Mouse (Mus musculus) CH12.LX (cell line): ENCODE results near the gene Dmp1. TPM values are rescaled to one million over a fixed set of nuclear protein-coding genes. Genes with fewer than 3 reads are reported as not detected.

Experiments used
- DNase-seq: peaks from one replicate; pipeline ENCODE4 v3.0.0-alpha.2; 2013; ENCODE audit errors: extremely low read depth
- H3K27ac ChIP-seq: 2 replicates; pipeline ENCODE4 v1.5.1; 2012; ENCODE audit warnings: low read depth, mild to moderate bottlenecking, control low read depth, moderate library complexity; ENCODE audit not compliant: insufficient read depth
- H3K27me3 ChIP-seq: replicated peaks from 2 replicates; pipeline ENCODE3; 2012; ENCODE audit warnings: inconsistent platforms
- H3K36me3 ChIP-seq, 2 experiments: replicated peaks in 1 of 2; 2 replicates each; pipeline versions ENCODE3 to v1.6.1; 2012; ENCODE audit warnings: inconsistent platforms in 1 of 2, low read length in 1 of 2, mild to moderate bottlenecking in 1 of 2, mixed read lengths in 1 of 2, moderate library complexity in 1 of 2; ENCODE audit not compliant: control insufficient read depth in 1 of 2, insufficient read depth in 1 of 2
- H3K4me1 ChIP-seq, 2 experiments: 2 replicates each; pipeline ENCODE4 v1.6.1; 2012; ENCODE audit warnings: inconsistent platforms in 1 of 2, moderate library complexity in 1 of 2; ENCODE audit not compliant: insufficient read depth in 2 of 2, control insufficient read depth in 1 of 2
- H3K4me2 ChIP-seq: 2 replicates; pipeline ENCODE4 v1.6.1; 2012; ENCODE audit warnings: low read depth, mild to moderate bottlenecking, control low read depth; ENCODE audit not compliant: poor library complexity, insufficient read depth, severe bottlenecking
- H3K4me3 ChIP-seq, 3 experiments: fragments of 150-350 bp in 1 of 3; sonication (generic) in 1 of 3; replicated peaks in 1 of 3; 2 replicates each; pipeline versions ENCODE3 to v1.5.1; 2011 to 2012; ENCODE audit warnings: low read depth in 2 of 3, low read length in 2 of 3, mild to moderate bottlenecking in 2 of 3, moderate library complexity in 2 of 3, control low read depth in 1 of 3, improper control_type of control experiment in 1 of 3, inconsistent platforms in 1 of 3, mixed read lengths in 1 of 3; ENCODE audit not compliant: poor library complexity in 1 of 3
- H3K79me2 ChIP-seq: replicated peaks from 2 replicates; pipeline ENCODE4 v1.6.1; 2012; ENCODE audit warnings: mild to moderate bottlenecking, moderate library complexity; ENCODE audit not compliant: control insufficient read depth, poor library complexity, insufficient read depth, severe bottlenecking; ENCODE audit errors: extremely low read depth
- H3K9ac ChIP-seq: 2 replicates; pipeline ENCODE4 v1.6.1; 2012; ENCODE audit warnings: low read depth, mild to moderate bottlenecking, control low read depth, moderate library complexity; ENCODE audit not compliant: insufficient read depth
- H3K9me3 ChIP-seq: replicated peaks from 2 replicates; pipeline ENCODE3; 2012; ENCODE audit warnings: low read length, inconsistent platforms, mixed read lengths
- BHLHE40 ChIP-seq: IDR thresholded peaks from 2 replicates; pipeline ENCODE4 v1.6.1; 2011; ENCODE audit warnings: mild to moderate bottlenecking, low read depth, low read length, improper control_type of control experiment
- CHD2 ChIP-seq: IDR thresholded peaks from 2 replicates; pipeline ENCODE4 v1.6.1; 2011; ENCODE audit warnings: low read length, improper control_type of control experiment
- CTCF ChIP-seq, 2 experiments: IDR thresholded peaks in 1 of 2; conservative IDR thresholded peaks in 1 of 2; 2 replicates each; pipeline ENCODE4 v1.5.1; 2011 to 2012; ENCODE audit warnings: low read depth in 2 of 2, low read length in 2 of 2, improper control_type of control experiment in 1 of 2, inconsistent platforms in 1 of 2, mild to moderate bottlenecking in 1 of 2, moderate library complexity in 1 of 2
- ELF1 ChIP-seq: IDR thresholded peaks from 2 replicates; pipeline ENCODE4 v1.6.1; 2014; ENCODE audit warnings: low read depth, mild to moderate bottlenecking, inconsistent platforms, low read length, improper control_type of control experiment
- ETS1 ChIP-seq: conservative IDR thresholded peaks from 2 replicates; pipeline ENCODE4 v1.6.1; 2012; ENCODE audit warnings: low read depth, mild to moderate bottlenecking, inconsistent platforms, low read length, improper control_type of control experiment, moderate library complexity
- GABPA ChIP-seq: IDR thresholded peaks from 2 replicates; pipeline ENCODE4 v1.6.1; 2012; ENCODE audit warnings: low read depth, low read length, improper control_type of control experiment, inconsistent platforms; ENCODE audit not compliant: insufficient replicate concordance
- JUND ChIP-seq: conservative IDR thresholded peaks from 2 replicates; pipeline ENCODE4 v1.6.1; 2011; ENCODE audit warnings: low read depth, low read length, improper control_type of control experiment
- KAT2A ChIP-seq: IDR thresholded peaks from 2 replicates; pipeline ENCODE4 v1.6.1; 2012; ENCODE audit warnings: low read length, improper control_type of control experiment, inconsistent platforms; ENCODE audit not compliant: insufficient replicate concordance
- MAFK ChIP-seq: IDR thresholded peaks from 2 replicates; pipeline ENCODE4 v1.6.1; 2011; ENCODE audit warnings: low read length, improper control_type of control experiment; ENCODE audit not compliant: insufficient replicate concordance
- MAX ChIP-seq: IDR thresholded peaks from 2 replicates; pipeline ENCODE4 v1.6.1; 2011; ENCODE audit warnings: low read length, improper control_type of control experiment
- MAZ ChIP-seq: IDR thresholded peaks from 2 replicates; pipeline ENCODE4 v1.6.1; 2012; ENCODE audit warnings: low read depth, mild to moderate bottlenecking, inconsistent platforms, low read length, improper control_type of control experiment, moderate library complexity
- POLR2A ChIP-seq: IDR thresholded peaks from 2 replicates; pipeline ENCODE4 v1.6.1; 2011; ENCODE audit warnings: low read depth, mild to moderate bottlenecking, improper control_type of control experiment, low read length
- POLR2AphosphoS2 ChIP-seq: IDR thresholded peaks from 2 replicates; pipeline ENCODE4 v1.6.1; 2011; ENCODE audit warnings: low read depth, low read length, improper control_type of control experiment
- RAD21 ChIP-seq: IDR thresholded peaks from 2 replicates; pipeline ENCODE4 v1.6.1; 2011; ENCODE audit warnings: low read depth, mild to moderate bottlenecking, low read length, improper control_type of control experiment, moderate library complexity
- RCOR1 ChIP-seq: conservative IDR thresholded peaks from 2 replicates; pipeline ENCODE4 v1.6.1; 2012; ENCODE audit warnings: low read depth, mild to moderate bottlenecking, inconsistent platforms, low read length, improper control_type of control experiment
- SMC3 ChIP-seq: IDR thresholded peaks from 2 replicates; pipeline ENCODE4 v1.6.1; 2011; ENCODE audit warnings: low read depth, low read length, improper control_type of control experiment
- TCF12 ChIP-seq: IDR thresholded peaks from 2 replicates; pipeline ENCODE4 v1.6.1; 2014; ENCODE audit warnings: low read depth, mild to moderate bottlenecking, inconsistent platforms, low read length, improper control_type of control experiment
- UBTF ChIP-seq: IDR thresholded peaks from 2 replicates; pipeline ENCODE4 v1.6.1; 2012; ENCODE audit warnings: low read depth, mild to moderate bottlenecking, inconsistent platforms, low read length, improper control_type of control experiment, moderate library complexity
- USF1 ChIP-seq: IDR thresholded peaks from 2 replicates; pipeline ENCODE4 v1.6.1; 2014; ENCODE audit warnings: low read depth, mild to moderate bottlenecking, inconsistent platforms, low read length, improper control_type of control experiment
- dilution Hi-C: fragments of 300-500 bp; cut with MboI; formaldehyde crosslinking; loops from 2 replicates; pipeline ENCODE4 v1.14.3; 2020; ENCODE audit warnings: low sequenced_read_pairs; ENCODE audit not compliant: extremely low pct_unique_long_range_greater_than_20kb, extremely low pct_ligation_motif_present
- in situ Hi-C: fragments of 300-500 bp; cut with MboI; formaldehyde crosslinking; loops from 3 replicates; pipeline ENCODE4 v1.14.3; 2019; ENCODE audit warnings: low sequenced_read_pairs, low pct_ligation_motif_present, low pct_unique_long_range_greater_than_20kb, mixed read lengths
- polyA plus RNA-seq: library from polyadenylated mRNA; unstranded; fragments of >175 nt; gene quantifications from 2 replicates; pipeline ENCODE4 v1.2.1, GENCODE M21; 2012; ENCODE audit warnings: low read depth; ENCODE audit not compliant: insufficient read length
- total RNA-seq, 2 experiments: library from RNA; depleted of rRNA; stranded (reverse); fragments of 300-350 nt in 1 of 2; fragments of >200 nt in 1 of 2; gene quantifications; 2 replicates each; pipeline ENCODE4 v1.2.3; 2012 to 2014

Dmp1 gene
- 0.08 TPM in 1 of 2 replicates, not detected in the other for total RNA-seq (2012; rRNA removed)
- 0.12 and 0.14 TPM in 2 replicates for total RNA-seq (2014; rRNA removed)
- 0.84 and 0.93 TPM in 2 replicates for polyA plus RNA-seq

- H3K4me2 ChIP-seq, result no peak within 1 kb of the TSS
- no peaks in the 10 kb centered on the region for H3K27me3 ChIP-seq
- no peak within 1 kb of the TSS for H3K4me3 ChIP-seq
- H3K79me2 ChIP-seq, result no peaks in the 10 kb centered on the region
- dilution Hi-C loops, result no loop called here
- in situ Hi-C loops, result loop anchor here (25.0 kb wide), 1 partner anchor 235 kb away; the partner anchor contains the start of gene Spp1
- DNase-seq, result peak; percentile 35
- H3K9ac ChIP-seq, result no peak within 1 kb of the TSS
- no peaks in the 10 kb centered on the region for H3K36me3 ChIP-seq
- H3K9me3 ChIP-seq, result no peaks in the 10 kb centered on the region
- TF ChIP-seq BHLHE40 (no peak), USF1 (no peak), POLR2A (no peak), MAFK (0 out of 2 replicates have a peak, but pooled peaks have one; percentile 6), ETS1 (peak; percentile 43), CHD2 (no peak), MAZ (no peak)
- H3K4me1 ChIP-seq, result peaks cover 0 to 6% of the 10 kb centered on the region in 2 experiments; a peak in 2 of 4 replicates
- no peak within 1 kb of the TSS; the same call in 1 of the 2 replicates for H3K27ac ChIP-seq
These were observed at the start of gene Dmp1 for GRCm38 (mm10) chr5:104202351-104202750. Gene Dmp1, plus strand, starts transcription at chr5:104202613.

- no peaks in the 10 kb centered on the region for H3K36me3 ChIP-seq
- no peak overlapping the region for H3K27ac ChIP-seq
- TF ChIP-seq USF1 (no peak), RCOR1 (no peak), UBTF (no peak), JUND (no peak), POLR2A (no peak), RAD21 (no peak), SMC3 (no peak), GABPA (no peak), CHD2 (no peak), CTCF (conservative IDR thresholded peaks at IDR 0.05 in 1 of 2, IDR thresholded peaks at IDR 0.05 in 1 of 2; ENCODE audit: low read depth in 2 of 2, low read length in 2 of 2) (no peak), MAX (no peak), TCF12 (no peak), ELF1 (no peak), POLR2AphosphoS2 (no peak), KAT2A (no peak)
- H3K9ac ChIP-seq, result no peak overlapping the region
- H3K4me3 ChIP-seq, result no peak overlapping the region
- DNase-seq, result no peak
- H3K79me2 ChIP-seq, result no peaks in the 10 kb centered on the region
- no peak overlapping the region for H3K4me2 ChIP-seq
- H3K27me3 ChIP-seq, result no peaks in the 10 kb centered on the region
- H3K9me3 ChIP-seq, result no peaks in the 10 kb centered on the region
- dilution Hi-C loops (no loop called here), in situ Hi-C loops (no loop called here)
- H3K4me1 ChIP-seq, result peaks cover 7 to 16% of the 10 kb centered on the region in 2 experiments
These were observed 44.7 kb upstream of the Dmp1 start for GRCm38 (mm10) chr5:104157701-104158100.
